Mouse (Mus musculus): ENCODE data around the gene Syne1. TPM values are rescaled to one million over a fixed set of nuclear protein-coding genes. Genes with fewer than 3 reads are reported as not detected.

Syne1 gene
- polyA plus RNA-seq, 1 experiment, result 29.8 TPM

DNA sequence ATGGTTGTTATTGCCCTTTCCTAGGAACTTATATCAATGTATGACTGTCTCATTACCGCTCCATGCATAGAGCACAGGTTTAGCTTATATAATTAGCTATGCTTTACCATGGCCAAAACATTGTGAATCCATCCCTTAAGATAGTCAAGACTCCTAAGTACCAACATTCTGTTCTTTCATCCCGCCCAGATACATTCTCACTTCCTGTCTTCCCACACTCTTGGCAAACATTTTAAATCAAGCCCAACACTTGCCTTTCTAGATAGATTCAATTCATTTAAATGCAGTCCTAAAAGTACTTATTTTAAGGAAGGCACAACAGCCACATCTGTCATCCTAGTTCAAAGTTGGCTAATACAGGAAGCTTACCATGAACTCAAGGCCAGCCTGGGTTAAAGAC is 113.5 kb downstream of the Syne1 start:
- no peak for DNase-seq (ENCODE audit: low read depth)

DNA sequence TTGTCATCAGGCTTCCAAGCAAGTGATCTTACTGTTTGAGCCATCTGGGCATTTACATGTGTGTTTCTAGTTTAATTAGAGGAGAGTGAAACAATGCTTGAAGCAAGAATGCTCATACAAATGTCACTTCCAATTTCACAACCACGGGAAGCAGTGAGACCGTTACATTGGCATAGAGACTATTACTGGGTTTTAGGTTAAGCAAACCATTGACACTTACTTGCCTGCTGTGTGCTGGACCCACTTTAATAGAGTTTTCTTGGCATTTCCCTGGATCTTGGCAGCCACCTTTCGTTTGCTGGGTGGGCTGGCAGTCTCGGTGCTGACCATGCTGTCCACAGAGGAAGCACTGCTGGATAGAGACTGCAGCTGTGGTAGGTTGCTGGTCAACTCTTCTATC is 127.3 kb downstream of the Syne1 start:
- no peak for DNase-seq (ENCODE audit: low read depth)

DNA sequence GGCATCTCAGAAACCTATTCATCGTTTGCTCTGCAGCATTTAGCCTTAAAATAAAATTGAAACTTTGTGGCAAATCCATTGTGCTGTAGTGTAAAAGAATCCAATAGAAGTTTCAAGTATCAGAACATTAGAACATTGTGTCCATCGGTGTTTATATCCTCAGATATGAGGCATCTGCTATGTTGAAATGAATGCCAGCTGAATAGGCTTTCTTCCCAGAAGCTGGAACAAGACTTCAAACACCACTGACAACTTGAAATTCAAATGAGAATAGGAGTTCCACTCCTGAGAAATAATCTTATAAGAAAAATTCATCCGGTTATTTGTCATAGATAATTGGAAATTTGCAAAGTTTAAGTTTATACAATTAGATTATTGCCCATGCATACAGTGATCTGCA is 135.6 kb downstream of the Syne1 start:
- no peak for DNase-seq (ENCODE audit: low read depth)

DNA sequence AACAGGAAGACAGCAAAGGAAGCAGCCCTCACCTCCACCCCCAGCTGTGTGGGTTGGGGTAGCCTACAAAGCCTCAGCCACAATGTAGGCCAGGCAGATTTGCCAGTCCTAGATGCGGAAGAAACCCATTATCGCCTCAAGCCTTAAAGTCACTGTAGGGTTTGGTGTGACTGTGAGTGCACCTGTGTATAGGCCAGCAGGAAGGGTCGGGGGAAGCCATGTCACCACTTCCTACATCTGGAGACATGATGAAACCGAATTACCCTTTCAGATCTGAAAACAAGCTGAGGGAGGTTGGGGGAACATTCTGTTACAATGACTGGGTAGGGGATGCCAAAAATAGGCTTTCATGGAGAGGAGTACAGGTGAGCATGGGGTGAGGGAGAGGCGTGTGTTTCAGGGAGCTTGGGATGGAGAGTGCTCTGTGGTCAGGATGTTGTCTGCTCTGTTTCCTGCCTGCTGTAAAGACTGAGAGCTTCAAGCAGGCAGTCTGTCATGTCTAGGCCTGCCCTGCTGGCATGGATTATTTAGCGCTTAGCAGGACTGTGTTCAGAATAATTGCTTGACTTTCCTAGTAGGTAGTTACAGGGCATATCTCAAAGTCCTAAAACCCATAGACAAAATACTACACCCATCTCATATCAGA is 167.0 kb downstream of the Syne1 start:
- DNase-seq (ENCODE audit: low read depth), result no peak

DNA sequence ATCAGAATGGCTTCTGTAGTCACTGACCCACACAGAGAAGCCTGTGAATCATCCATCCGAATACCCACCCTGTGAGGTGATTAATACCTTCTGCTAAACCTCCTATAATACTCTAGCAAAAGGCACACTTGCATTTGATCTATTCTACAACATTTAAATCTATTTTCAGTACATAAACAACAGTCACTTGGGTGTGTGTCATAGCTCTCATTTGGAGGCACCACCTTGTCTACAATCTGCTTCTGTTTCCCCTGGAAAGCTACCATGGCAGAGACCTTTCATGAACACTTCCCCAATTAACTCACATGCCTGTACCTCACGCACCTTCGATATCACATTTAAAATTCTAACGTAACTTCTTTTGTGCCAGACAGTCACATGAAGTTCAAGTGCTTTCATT is 169.7 kb downstream of the Syne1 start:
- no peak for DNase-seq (ENCODE audit: low read depth)

DNA sequence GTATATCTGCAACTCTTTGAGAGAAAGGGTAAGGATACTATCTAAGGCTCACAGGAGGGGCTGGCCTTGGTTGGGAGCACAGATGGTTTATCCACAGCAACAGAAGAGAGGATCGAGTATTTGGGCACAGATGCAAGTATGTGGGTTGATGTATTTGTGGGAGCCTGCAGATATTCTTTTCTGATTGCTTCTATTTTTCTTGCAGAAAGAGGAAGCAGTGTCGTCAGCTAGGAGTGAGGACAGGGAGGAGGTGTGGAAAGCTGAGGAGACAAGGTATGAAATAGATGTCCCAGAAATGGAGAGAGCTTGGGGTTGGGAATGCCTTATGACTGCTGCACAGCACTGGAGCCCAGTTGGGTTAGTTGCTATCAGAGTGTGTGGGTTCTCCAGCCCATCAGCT is 172.3 kb downstream of the Syne1 start:
- DNase-seq (ENCODE audit: low read depth), result no peak

DNA sequence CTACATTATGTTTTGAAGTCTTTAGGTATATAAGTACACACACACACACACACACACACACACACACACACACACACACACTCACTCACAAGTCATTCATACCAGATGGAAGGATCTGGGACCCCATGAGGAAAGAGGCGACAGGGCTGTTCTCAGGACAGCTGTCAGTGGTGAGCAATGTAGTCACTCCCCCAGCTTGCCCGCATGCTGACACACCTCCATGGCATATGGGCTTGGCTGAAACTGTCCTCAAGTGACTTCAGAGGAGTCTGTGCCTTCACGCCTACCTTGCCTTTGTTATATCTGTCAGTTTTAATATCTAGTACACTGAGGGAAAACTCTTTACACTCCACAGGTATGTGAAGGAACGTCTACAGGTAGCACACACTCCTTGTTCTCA is 181.7 kb downstream of the Syne1 start:
- DNase-seq (ENCODE audit: low read depth), result no peak

DNA sequence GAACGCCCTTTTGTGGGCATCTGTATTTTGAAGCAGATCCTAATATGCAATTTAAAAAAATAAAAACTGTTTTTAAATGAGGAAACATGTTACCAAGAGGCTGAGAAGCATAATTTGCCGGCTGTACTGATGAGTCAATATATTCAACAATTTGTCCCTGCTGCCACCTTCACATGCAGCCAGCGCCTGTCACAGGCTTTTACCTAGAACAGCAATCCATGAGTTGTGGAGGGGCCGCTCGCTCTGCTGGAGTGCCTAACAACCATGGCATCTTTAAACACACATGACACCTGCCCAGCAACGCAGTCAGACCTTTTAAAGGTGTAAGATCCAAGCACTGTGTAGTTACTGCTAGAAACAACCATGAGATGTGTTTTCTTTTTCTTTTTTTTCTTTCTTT is 183.0 kb downstream of the Syne1 start:
- DNase-seq (ENCODE audit: low read depth), result no peak

DNA sequence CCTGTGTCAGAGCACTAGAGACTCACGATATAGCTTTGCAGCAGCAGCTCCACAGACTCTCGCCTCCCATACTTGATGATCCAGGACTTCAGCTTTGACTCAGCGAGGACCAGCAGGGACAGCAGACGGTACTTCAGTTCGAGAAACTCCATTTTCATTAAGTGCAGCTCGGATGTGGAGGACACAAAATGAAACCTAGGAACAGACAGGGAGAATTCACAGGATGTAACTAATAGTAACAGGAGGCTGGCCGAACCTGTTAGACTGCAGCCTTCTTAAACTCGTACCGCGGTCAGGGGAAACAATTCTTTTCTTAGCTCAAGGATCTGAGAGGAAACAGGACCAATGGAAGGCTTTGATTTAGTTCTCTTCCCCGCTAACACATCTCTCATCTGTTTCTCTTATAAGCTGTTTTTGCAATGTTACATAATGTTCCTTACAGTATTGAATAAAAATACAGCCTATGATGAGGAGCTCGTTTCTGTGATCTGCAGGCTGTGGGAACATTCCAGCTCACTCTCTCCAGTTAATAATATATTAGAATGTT is 183.7 kb downstream of the Syne1 start:
- no peak for DNase-seq (ENCODE audit: low read depth)

DNA sequence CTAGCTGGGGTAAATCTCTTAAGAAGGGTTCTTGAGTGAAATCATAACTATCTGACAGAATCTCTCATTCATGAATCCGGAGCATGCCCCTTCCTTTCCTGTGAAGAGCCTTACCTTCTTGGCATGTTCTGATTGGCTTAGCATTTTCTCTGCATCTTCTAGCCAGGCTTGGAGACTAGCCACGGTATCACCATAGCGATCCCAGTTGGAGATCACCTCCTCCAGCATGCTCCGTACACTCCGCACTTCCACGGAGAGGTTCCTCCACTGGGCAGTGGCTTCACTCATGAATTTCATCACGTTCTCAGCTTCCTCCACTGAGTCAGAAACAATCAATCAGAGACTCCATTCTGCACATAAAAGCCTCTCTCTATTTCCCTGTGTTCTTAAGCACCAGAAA is 190.7 kb downstream of the Syne1 start:
- DNase-seq (ENCODE audit: low read depth), result no peak

DNA sequence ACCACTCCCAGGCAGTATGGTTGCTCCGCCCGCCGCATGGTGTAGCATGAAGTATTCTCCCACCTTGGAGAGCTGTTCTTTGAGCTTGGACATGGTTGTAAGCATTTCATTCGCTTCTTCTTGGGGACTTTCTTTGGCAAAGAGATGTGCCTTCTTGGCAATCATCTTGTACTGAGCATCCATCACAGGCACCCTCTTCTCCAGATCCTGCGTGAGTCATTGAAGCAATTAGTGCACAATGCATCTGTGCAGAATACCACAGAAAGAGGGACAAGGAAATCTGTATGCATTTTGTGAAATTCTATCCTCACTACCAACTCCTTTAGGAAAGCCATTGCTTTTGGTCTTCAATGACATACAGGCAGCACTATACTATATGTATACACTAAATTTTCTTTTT is 194.7 kb downstream of the Syne1 start:
- no peak for DNase-seq (ENCODE audit: low read depth)

DNA sequence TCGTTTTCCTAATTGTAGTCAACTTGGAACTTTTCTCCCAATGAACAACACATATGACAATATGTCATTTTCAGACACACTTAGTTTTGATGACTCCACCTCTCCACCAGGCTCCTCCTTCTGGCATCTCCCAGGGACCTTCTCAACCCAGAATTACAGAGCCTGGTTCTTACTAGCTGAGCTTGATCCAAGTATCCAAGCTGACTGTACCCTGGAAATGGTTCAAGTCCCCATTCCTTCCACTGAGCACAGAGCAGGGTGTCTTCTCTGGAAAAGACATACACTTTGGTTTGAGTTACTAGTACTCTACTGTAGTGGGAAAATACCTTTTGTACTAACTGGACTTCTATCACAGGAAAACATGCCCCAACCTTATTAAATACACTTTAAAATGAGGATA is 197.9 kb downstream of the Syne1 start:
- no peak for DNase-seq (ENCODE audit: low read depth)

DNA sequence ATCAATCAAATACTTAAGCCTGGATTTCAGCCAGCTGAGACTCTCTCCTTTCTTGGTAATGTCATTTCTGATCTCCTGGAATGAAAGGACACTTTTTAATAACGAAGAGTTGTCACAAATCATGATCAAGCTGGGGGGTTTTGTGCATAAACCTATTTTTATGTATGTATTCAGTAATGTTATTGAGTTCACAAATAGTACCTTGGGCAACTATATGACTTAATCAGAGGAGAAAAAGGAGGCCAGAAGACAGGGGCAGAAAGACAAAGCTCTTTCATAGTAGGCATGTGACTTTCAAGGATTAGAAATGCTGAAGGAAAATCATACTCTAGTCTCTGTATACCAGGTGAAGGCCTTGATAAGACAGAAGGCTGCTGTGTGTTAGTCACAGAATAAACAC is 204.4 kb downstream of the Syne1 start:
- no peak for DNase-seq (ENCODE audit: low read depth)

DNA sequence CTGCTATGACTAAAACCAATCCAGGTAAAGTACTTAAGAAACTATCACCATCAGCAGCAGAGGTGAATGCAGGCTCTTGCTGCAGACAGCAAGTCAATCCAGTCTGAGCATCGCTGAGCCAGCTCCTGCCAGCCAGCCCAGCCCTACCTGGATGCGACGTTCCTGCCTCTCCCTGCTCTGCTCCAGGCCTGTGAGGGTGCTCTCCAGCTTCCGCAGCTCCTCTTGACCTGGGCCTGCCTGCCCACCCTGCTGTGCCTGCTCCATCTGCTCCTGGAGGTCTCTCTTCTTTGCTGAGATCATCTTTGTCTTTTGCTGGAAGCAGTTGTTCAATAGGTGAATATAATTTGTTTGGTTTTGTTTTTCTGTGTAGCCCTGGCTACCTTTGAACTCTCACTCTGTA is 208.1 kb downstream of the Syne1 start:
- DNase-seq (ENCODE audit: low read depth), result no peak

DNA sequence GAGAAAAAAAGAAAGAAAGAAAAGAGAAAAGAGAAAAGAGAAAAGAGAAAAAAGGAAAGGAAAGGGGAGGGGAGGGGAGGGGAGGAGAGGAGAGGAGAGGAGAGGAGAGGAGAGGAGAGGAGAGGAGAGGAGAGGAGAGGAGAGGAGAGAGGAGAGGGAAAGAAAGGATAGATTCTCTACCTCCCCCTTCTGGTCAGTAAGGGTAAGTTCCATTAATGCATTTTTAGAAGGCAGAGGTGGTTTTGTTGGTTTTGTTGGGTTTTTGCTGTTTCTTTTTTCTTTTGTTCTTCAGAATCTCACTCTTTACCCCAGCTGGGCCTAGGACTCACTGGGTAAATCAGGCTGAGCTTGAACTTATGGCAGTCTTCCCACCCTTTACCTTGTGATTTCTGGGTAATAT is 214.9 kb downstream of the Syne1 start:
- DNase-seq (ENCODE audit: low read depth), result no peak

DNA sequence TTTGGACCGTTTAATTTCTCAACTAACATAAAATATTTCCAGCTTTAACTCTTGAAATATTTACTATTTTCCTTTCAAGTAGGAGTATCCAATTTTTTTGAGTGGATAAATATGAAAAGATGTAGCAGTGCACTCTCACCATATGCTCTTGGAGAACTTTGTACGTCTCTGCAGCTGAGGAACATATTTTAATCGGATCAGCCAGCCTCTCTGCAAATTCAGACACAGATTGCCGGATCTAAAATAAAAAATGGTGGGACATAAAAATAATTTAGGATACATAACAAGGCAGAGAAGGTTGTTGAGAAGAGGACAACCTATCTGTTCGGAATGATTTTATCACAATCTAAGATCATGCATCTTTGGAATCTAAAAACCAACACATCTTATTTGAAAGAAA is 218.5 kb downstream of the Syne1 start:
- no peak for DNase-seq (ENCODE audit: low read depth)

DNA sequence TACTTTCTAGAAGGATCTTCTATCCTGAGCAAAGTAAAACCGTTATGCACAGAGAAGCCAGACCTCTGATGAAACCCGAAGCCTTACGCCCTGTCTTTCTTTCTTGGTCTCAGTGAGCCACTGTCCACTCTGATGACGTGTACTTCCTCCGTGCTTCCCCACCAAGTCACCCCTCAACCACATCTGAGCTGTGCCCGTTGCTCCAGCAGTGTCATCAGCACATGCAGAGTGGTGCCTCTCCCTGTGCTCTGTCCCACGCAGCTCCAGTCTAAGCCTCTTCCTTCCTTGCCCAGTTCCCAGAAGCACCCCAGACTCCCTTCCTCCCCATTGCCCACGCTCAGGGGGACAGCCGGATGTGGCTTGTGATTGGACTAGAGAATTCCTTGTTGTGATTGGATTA is 224.6 kb downstream of the Syne1 start:
- no peak for DNase-seq (ENCODE audit: low read depth)

DNA sequence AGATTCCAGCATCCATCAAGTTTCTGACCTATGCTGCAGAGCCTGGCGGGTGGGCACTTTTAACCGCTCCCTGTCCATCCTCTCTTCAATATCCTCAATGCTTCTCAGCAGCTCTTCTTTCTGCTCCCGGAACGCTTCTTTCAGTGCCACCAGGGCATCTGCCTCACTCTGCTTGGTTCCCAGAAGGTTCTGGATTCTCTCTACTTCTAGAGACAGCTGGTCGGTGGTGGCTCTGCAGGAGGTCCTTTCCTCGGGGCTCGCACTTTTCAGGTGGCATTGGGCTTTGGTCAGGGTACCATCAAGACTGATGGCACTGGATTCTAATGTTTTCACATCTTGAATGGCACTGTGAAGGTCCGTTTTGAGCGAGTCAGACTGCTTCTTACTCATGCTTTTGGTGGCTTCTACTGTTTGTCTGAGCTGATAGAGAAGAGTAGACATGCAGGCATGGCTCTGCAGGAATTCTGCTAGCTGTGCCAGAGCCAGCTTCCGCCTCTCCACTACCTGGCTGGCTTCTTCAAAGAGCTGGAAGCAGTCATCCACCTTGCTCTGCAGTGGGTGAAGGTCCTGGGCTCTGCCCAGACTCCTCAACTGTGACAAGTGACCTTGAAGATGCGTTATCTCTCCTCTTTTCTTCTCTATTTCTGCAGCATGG is 227.4 kb downstream of the Syne1 start:
- DNase-seq (ENCODE audit: low read depth), result no peak

DNA sequence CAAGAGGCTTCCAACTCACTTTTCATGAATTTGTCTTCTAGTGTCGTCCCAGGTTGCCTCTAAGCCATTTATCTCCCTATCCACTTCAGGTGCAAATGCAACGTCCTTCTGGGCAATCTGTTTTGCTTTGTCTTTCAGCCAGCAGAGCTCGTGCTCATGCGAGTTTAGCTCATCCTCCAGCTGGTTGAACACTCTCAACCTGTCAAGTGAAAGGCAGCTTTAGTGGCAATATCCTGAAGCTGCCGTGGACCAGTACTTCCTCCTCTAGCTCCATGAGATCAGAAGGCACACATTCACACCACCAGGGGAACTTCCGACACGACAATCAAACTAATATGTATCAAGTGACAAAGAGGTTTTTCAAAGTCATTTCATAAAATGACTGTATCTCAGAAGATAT is 228.7 kb downstream of the Syne1 start:
- no peak for DNase-seq (ENCODE audit: low read depth)

DNA sequence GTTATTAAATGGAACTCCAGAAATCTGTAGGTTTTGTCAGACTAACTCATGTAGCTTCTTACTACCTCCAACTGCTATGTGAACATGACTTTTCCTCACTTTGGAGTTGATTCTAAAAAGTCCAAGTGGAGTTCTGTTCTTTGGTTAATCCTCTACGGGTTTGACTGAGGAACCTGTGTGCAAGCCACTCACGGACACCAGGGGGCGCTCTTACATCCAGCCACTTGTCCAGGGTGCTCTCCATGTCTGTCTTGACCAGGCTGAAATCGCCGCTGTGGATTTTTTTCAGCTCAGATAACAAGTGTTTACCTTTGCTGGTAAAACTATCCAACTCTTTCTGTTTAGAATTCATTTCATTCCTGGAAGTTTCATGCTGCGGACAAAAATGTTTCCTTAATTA is 233.7 kb downstream of the Syne1 start:
- DNase-seq (ENCODE audit: low read depth), result no peak

DNA sequence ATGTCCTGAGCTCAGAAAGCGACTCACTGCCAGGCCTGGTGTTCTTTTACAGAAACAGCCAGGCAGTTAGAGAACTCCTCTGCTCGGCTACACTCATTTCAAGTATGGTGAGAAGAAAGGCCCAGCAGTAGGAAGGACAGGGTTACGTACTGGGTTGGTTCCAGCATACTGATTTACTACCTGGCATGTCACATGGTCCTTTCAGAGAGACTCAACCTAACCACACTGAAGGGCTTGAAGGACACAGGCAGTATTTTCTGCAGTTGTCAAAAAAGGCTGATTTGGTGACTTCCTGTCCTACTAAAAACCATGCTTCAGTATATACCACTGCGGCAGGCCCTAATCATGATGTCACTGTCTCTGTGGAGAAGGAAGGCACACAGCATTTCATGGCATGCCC is 238.8 kb downstream of the Syne1 start:
- no peak for DNase-seq (ENCODE audit: low read depth)

DNA sequence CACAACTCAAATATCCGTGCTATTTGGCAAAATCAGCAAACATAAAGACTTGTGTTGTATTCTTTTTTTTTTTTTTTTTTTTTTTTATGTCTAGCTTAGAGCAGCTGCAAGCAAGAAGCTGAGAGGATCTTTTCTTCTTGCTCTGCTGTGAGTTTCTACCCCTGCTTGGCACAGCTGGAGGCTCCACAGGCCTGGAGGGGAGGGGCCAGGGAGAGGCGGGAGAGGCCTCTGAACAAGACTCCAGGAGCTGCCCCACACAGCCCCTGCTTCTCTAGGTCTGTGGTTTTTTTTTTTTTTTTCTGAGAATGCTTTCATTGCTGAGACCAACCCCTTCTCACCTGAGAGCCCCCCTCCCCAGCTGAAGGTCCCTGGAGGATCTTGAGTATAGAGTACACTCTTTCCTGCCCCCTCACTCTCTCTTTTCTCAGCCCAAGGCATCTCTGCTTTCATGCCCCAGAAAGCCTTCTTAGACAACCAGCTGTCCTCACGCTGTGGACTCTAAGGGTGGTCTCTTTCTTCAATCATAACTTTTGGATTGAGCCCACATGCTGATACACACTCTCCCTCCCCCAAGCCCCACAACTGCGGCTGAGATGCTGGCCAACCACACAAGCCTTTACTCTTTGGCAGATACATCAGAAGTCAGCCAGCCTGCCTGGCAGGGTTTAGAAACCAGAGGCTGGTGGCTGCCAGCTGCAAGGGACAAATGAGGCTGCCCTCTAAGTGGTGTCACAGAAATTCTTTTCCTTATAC is 241.1 kb downstream of the Syne1 start:
- DNase-seq (ENCODE audit: low read depth), result no peak

DNA sequence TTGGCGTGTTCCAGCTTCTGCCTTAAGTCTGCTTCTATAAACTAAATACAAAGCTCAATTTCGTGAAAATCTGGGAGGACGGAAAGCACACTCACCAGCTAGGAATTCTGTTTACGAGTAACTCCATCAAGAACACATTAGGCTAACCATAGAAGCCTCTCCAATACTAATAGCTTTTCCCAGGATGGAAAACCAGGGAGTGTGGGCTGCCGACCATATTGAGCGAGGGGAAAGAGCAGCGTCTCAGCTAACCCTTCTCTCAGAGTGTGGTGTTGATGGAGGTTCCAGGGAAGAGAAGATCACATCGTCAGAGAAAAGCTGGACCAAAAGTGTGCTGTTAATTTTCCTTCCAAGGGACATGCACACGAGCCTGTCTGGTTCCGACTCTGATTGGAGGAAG is 241.9 kb downstream of the Syne1 start:
- DNase-seq (ENCODE audit: low read depth), result no peak

Data from gonadal fat pad, adult 2 months (tissue).